Mouse (Mus musculus) frontal cortex, adult (tissue): ENCODE results near the gene Mien1.

Experiments used
- ATAC-seq: cut with Nextera tagmentation; 2 replicates; pipeline ENCODE4 v1.9.2; 2017; ENCODE audit warnings: mild to moderate bottlenecking, moderate library complexity, mixed read lengths; ENCODE audit not compliant: low TSS enrichment

Mien1 gene

GRCm38 (mm10) chr11:98459860-98460259, 21.1 kb upstream of the Mien1 start:
- no peak for ATAC-seq

GRCm38 (mm10) chr11:98459071-98459741, 20.4 kb upstream of the Mien1 start:
- no peak for ATAC-seq

DNA sequence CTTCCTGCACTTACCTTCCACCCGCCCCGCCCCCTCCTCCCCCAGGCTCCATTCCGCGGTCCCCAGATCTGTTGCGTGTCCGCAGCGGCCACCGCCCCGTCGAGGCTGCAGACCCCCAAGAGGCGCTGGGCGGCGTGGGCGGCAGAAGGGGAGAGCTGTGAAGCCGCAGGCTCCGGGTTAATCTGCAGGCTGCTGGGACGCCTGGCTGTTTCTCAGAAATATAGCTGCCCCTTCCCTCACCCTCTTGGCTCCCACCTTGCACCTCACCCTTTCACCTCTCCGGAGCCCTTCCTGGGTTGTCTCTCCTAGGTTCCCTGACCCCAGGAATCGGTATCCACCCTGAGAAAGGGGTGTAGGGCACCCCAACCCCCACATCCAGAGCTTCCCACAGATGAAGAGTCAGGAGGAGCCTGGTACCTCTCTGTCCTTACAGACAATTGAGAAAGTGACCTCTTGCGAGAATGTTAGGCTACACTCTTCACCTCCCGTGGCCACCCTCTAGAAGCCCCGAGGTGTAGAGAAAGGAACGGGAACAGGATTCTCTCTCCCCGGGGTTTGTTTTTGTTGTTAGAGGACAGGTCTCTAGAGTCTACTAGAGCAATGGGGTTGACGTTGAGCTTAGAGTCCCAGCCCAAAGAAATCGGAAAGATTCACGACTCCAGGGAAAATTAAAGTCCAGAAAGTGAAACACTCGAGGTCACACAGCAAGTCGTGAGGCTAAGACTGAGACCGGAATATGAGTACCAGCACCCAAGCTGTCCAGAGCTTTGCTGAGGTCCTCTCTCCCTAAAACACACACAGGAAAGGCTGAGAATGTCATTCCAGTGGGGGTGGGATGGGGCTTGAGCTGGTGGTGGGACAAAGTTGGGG, 19.6 kb upstream of the Mien1 start:
- ATAC-seq: no peak

DNA sequence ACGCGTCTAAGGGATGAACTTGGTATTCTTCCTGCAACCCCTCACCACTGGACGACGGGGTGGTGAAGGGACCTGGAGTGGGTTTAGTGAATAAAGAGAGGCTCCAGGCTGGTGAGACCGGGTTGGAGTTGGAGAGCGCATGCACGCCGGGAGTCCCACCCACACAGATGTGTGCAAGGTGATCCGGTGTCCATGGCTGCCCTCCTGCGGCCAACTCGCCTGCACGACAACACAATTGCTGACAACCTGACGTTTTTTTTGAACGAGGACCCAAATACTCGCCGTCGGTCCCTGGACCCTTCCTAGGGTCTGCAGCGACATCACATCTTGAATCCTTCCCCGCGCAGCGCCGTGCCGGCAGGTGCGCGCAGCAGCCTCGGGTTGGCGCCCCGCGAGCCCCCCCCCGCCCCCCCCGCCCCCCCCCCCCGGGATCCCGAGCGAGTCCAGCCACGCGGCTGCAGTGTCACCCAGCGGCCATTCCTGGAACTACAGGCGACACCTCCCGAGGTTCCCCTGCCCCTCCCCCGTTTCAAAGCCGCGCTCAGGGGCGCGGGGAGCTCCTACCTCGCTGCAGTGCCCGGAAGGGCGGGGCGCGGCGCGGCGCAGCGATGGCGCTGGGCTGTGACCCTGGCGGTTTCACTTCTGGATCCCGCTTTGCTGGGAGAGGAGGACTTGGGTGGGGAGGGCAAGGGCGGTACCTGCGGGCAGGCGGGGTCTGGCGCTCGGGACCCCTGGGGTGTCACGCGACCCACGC, 18.8 kb upstream of the Mien1 start:
- ATAC-seq: peak; percentile 80; the same call in 1 of the 2 replicates

- peak; percentile 9; the same call in 1 of the 2 replicates for ATAC-seq
These were observed 18.2 kb upstream of the Mien1 start for GRCm38 (mm10) chr11:98456945-98457344.

- ATAC-seq: no peak
These were observed 17.8 kb upstream of the Mien1 start for GRCm38 (mm10) chr11:98456545-98456944.

DNA sequence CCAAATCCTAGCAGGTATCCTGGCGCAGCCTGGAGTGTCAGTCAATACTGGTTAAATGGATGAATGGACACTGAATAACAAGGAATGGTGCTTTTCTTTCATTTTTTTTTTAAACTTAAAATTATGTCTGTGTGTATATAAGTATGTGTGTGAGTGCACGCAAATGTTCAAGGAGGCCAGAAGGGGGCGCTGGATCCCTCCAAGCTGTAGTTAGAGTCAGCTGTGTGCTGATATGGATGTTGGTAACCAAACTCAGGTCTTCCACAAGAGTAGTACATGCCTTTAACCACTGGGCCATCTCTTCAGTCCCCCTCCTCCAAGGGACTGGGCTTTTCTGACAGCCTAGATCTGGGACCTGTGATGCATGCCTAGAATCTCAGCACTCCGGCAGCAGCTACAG, 16.7 kb upstream of the Mien1 start:
- no peak for ATAC-seq

DNA sequence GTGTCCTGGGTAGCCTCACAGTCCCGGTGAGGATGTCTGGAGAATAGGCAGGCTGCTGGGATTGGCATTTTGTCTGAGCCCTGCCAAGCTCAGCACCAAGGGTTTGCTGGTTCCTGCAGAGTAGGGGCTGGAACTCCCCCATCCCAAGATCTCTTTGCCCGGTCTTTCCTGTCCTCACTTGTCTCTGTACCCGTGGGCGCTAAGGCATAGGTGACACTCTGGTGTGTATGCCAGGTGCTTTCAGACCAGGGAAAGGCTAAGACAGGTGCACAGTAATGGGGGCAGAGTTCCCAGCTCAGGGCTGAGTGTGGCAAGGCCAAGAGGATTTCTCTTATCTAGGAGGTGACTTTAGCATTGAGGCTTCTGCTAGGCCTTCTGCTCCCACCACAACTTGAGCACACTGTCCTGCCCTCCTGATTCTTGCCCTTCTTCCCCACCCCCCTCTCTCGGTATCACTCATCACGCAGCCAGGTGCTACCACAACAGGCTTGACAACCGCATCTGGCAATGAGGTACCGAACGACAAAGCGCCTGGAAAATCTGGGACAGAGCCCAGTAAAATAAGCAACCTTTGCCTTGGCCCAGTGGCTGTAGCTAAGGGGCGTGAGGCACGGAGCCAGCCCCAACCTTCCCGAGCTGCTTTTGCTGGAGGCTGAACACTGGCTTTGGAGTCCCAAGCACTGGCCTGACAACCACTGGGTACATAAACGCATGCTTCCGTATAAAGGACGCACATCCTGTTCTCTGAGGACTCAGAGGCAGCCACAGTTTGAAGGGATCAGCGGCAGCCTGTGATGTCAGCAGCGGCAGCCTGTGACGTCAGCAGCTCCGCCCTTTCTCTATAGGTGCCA, 11.4 kb upstream of the Mien1 start:
- no peak for ATAC-seq

GRCm38 (mm10) chr11:98449419-98449818, 10.6 kb upstream of the Mien1 start:
- ATAC-seq: no peak

- ATAC-seq: no peak
These were observed 9.5 kb upstream of the Mien1 start for GRCm38 (mm10) chr11:98448191-98448790.

DNA sequence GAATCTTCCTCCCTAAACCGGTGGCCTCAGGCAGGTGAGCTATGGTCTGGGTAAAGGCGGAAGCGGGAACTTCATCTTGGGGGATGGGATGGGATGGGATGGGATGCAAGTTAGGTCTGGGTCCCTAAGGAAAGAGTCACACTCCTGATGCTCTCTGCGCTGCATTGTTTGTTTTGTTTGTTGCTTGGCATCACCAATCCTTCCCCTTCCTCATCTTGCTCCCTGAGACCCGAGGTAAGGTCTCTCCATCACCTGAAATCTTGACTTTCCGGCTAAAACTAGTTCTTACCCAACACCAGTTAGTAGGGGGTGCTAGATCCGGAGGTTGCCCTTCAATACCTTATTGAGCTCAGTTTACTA, 8.7 kb upstream of the Mien1 start:
- ATAC-seq: no peak

DNA sequence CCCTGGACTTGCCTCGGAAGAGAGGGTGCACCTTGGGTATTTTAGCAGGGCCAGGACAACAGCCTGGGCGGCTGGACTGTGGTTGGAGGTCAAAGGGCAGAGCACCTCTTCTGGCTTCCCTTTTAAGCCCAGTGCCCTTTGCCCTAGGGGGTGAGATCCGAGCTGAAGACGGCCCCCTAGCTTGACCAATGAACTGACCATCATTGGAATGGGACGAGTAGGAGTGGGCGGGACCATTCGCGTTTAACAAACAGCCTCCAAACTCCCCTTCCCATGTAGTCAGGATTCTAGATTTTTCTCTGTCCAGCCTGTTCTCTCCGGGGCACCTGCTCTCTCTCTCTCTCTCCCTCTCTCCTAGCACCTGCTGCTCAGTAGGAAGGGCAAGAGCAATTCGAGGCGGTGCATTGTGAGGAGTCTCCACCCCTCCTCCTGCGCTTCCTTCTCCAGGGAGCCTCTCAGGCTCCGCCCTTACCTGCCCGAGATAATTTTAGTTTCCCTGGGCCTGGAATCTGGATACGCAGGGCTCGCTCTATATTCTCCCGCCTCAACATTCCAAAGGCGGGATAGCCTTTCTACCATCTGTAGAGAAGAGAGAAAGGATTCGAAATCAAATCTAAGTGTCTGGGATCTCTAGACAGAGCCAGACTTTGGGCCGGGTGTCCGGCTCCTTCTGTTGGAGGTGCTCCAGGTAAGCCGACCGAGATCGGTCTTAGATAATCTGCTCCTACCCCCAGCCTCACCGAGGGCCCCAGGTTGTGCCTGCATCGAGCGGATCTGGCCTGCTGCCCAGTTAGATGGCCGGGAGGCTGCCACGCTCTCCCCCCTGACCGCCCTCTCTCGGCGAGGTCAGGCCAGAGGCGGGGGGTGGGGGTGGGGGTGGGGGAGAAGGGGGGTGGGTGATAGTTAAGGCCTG, 8.0 kb upstream of the Mien1 start:
- ATAC-seq: no peak

DNA sequence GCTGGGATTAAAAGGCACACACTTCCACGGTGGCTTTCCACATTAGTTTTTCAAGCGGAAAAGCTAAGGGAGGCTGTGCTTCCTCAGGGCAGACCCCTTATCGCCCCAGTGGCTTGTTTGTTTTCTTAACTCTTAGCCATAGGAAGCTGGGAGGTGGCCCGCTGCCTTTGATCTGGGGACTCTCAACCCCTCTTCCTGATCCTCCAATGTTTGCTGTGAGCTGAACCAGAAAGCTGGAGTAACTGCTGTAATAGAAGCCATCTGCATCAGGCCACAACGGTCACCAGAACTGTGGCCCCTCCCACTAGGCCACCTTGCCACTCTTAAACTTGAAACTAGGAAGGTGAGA, 7.4 kb upstream of the Mien1 start, which contains the start of gene Grb7:
Grb7 (plus strand) TSS at position 182 of the 349 bp plus-strand sequence.
- no peak for ATAC-seq

DNA sequence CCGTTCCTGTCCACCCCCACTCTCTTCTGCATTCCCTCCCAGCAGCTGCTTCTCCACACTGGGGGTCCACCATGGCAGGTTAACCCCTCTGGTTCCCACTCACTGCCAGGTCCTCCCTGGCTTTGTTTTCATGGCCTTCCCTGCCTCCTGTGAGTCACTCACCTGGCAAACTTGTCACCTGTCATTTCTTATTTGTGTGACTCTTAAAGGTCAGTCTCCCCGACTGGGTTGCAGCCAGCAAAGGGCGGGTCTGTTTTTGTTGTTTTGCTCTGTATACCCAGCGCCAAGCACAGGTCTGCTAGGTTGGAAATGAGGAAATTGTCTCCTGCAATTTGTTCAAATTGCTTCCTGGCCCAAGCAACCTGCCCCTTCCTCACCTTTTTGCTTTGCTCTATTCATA, 6.9 kb upstream of the Mien1 start:
- ATAC-seq: no peak

- no peak for ATAC-seq
These were observed 6.4 kb upstream of the Mien1 start for GRCm38 (mm10) chr11:98445238-98445637.

DNA sequence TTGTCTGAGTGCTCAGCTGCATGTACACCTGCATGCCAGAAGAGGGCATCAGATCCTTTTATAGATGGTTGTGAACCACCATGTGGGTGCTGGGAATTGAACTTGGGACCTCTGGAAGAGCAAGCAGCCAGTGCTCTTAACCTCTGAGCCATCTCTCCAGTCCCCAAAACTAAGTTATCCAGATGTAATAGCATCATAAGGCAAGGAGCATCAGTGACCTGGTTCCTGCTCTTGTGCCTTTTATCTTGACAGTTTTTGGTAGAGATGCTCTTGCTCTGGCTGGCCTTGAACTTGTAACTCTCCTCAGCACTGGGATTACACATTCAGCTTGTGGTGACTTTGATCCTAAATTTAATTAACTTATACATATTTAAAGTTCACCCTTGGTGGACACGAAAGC, 4.9 kb upstream of the Mien1 start:
- ATAC-seq: no peak

DNA sequence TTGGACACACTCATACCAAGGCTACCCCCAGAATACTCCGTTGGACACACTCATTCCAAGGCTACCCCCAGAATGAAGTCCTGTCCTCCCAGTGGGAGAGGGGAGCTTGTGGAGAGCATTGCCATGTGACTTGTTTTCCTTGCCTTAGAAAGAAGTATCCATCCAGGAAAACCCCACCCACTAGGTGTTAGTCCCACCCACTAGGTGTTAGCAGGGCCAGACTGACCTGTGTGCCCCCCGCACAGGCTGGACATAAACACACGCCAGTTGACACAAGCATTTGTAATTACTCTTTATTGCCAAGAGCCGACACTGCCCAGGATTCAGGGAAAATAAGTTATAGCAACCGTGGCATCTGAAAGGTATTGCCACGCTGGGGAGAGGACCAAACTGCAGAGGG, 1.4 kb downstream of the Mien1 start:
- no peak for ATAC-seq

DNA sequence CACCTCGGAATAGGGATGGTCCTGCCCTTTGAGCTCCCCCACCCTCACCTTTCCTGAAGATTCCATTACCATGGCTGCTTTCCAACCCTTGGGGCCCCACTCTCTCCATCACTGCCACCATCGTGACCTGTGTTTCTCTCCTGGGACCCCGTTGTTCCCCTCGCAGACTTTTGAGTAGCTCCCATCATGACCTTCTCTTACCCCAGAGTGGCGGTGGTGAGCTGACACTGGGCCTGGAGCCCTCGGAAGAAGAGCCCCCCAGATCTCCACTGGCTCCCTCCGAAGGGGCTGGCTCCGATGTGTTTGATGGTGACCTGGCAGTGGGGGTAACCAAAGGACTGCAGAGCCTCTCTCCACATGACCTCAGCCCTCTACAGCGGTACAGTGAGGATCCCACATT, 3.1 kb downstream of the Mien1 start:
- ATAC-seq: no peak

DNA sequence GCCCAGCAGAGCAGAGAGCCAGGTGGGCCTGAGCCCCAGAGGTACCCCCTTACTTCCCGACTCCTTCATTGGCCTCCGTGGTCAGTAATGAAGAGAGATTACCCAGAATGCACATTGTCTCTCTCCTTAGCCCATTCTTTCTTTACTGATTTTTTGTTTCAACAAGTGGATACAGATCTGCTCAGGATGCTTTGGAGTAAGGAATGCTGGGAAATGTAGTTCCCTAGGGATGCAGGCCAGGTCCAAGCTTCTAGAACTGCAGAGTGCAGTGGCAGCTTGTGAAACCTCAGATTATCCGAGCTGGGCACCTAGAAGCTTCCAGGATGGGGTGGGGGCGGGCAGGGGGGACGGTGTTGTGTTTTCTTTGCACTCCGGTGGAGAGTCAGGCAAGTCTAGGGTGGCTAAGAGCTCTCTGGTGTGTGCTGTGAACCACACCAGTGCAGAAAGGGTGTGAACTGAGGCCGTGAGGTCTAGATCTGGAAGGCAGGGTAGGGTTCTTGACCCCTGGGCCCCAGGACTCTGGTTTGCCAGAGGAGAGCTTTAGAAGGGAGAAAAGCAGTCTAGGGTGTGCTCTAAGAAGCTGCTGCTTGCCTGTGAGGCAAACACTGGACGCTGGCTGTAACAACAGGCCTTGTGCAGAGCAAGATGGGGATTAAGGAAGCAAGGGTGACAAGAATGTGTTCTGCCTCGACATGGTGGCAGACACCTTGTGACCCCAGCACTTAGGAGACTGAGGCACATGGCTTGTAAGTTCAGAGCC, 6.9 kb downstream of the Mien1 start:
- no peak for ATAC-seq
